Comparison of ENCODE assay signal across 22 mouse cellular contexts in the genomic region with DNA sequence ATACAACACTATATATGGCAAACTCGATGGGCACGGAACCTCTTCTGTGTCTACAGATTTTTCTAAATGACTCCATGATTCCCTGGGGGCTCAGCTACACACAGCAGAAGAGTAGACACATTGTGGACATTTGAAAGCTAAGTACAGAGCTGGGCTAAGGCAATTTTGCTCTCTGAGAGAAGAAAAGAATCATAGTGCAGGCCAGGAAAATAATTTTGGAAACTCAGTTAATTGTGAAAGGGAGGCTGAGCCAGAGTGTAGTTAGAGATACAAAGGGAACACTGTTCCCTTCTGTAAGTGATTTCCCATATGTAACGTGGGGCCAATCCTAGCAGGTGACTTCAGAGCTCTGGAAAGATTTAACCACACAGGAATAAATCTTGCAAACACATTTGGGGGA.
A peak's percentile ranks its signal among the peaks of the same experiment; 100 is the strongest.
DNase-seq lines count a peak whose midpoint lies in the region; ATAC-seq and TF ChIP-seq lines count a peak whose summit lies in the region.
"Had no signal": no experiment of that assay in that cellular context is flagged by ENCODE, and none has a peak within 500 bp of the region (broad histone marks: within the 10 kb centered on the region; RNA-seq: fewer than 3 reads in every experiment).

No protein-coding gene starts in this region.

- 0 out of 2 replicates have a peak, but pooled peaks have one; percentile 29 for ATAC-seq in forebrain, postnatal 0 days
- no peak for ATAC-seq in forebrain, embryonic 12.5 days (ENCODE audit: low FRiP score)
- ATAC-seq in embryonic facial prominence, embryonic 14.5 days (ENCODE audit: low read depth): peak; percentile 80
- peak; percentile 92 for ATAC-seq in limb, embryonic 13.5 days (ENCODE audit: low FRiP score, low read depth)
- ATAC-seq in erythroblast, adult 5-6 weeks (replicated peaks; ENCODE audit: low FRiP score, poor library complexity, severe bottlenecking): no peak
- ATAC-seq: forebrain, embryonic 13.5 days; hindbrain, embryonic 16.5 days; midbrain, embryonic 13.5 days had no signal

- H3K27me3 ChIP-seq in forebrain, postnatal 0 days (ENCODE audit: insufficient read depth, low read length): no peaks in the 10 kb centered on the region
- H3K27me3 ChIP-seq in forebrain, embryonic 12.5 days: no peaks in the 10 kb centered on the region
- no peaks in the 10 kb centered on the region for H3K27me3 ChIP-seq in embryonic facial prominence, embryonic 14.5 days (replicated peaks; ENCODE audit: control insufficient read depth, insufficient read depth, low read length)
- H3K27me3 ChIP-seq in limb, embryonic 13.5 days: no peaks in the 10 kb centered on the region
- H3K27me3 ChIP-seq: CH12.LX; forebrain, embryonic 13.5 days; midbrain, embryonic 13.5 days had no signal

- H3K4me3 ChIP-seq in forebrain, postnatal 0 days (ENCODE audit: low read depth, low read length): no peak overlapping the region
- H3K4me3 ChIP-seq in forebrain, embryonic 12.5 days (replicated peaks): no peak overlapping the region
- no peak overlapping the region for H3K4me3 ChIP-seq in embryonic facial prominence, embryonic 14.5 days (ENCODE audit: low read depth, low read length)
- H3K4me3 ChIP-seq in limb, embryonic 13.5 days: no peak overlapping the region
- H3K4me3 ChIP-seq: forebrain, embryonic 13.5 days; midbrain, embryonic 13.5 days had no signal

- 62% methylated on average over 3 of the region's 3 CpGs for WGBS in forebrain, postnatal 0 days
- 72% methylated on average over 3 of the region's 3 CpGs for WGBS in forebrain, embryonic 12.5 days
- 33% methylated on average over 3 of the region's 3 CpGs for whole genome bisulfite sequencing in embryonic facial prominence, embryonic 14.5 days
- 38% methylated on average over 3 of the region's 3 CpGs for WGBS in limb, embryonic 13.5 days

- TF ChIP-seq CTCF in forebrain, postnatal 0 days (IDR thresholded peaks at IDR 0.05; ENCODE audit: low read depth): no peak

- no peak for DNase-seq in forebrain, postnatal 0 days
- peak; percentile 24 for DNase-seq in brain, adult 2 months (ENCODE audit: low read depth, low spot score)
- peak; percentile 73 for DNase-seq in embryonic facial prominence, embryonic 14.5 days (ENCODE audit: low spot score)
- DNase-seq in adrenal gland, postnatal 4 days (ENCODE audit: low spot score in 2 of 2): no peak
- DNase-seq in adrenal gland, postnatal 25 days: no peak
- DNase-seq: cerebellum, postnatal 10 days; gastrocnemius, postnatal 36 days; kidney, adult 2 months; kidney, postnatal 14 days; left cerebral cortex, postnatal 4 days; lung, postnatal 10 days; retina, postnatal 1 day; right cerebral cortex, postnatal 4 days; thymus, postnatal 25 days had no signal

- H3K36me3 ChIP-seq in forebrain, postnatal 0 days (ENCODE audit: insufficient read depth): no peaks in the 10 kb centered on the region
- H3K36me3 ChIP-seq in forebrain, embryonic 12.5 days (replicated peaks): no peaks in the 10 kb centered on the region
- H3K36me3 ChIP-seq in embryonic facial prominence, embryonic 14.5 days (ENCODE audit: control insufficient read depth, insufficient read depth, low read length): no peaks in the 10 kb centered on the region
- H3K36me3 ChIP-seq in limb, embryonic 13.5 days: no peaks in the 10 kb centered on the region
- H3K36me3 ChIP-seq: midbrain, embryonic 13.5 days had no signal

- H3K9ac ChIP-seq in forebrain, postnatal 0 days: no peak overlapping the region
- no peak overlapping the region for H3K9ac ChIP-seq in forebrain, embryonic 12.5 days
- H3K9ac ChIP-seq in embryonic facial prominence, embryonic 14.5 days (ENCODE audit: low read depth, low read length): no peak overlapping the region
- H3K9ac ChIP-seq in limb, embryonic 13.5 days: no peak overlapping the region
- H3K9ac ChIP-seq: forebrain, embryonic 13.5 days; midbrain, embryonic 13.5 days had no signal

- no peak overlapping the region for H3K27ac ChIP-seq in forebrain, postnatal 0 days (ENCODE audit: low read depth, low read length)
- no peak overlapping the region for H3K27ac ChIP-seq in forebrain, embryonic 12.5 days
- peak overlapping the region; percentile 24 for H3K27ac ChIP-seq in embryonic facial prominence, embryonic 14.5 days (replicated peaks; ENCODE audit: low read depth, low read length)
- peak overlapping the region; percentile 88 for H3K27ac ChIP-seq in limb, embryonic 13.5 days
- H3K27ac ChIP-seq: forebrain, embryonic 13.5 days; midbrain, embryonic 13.5 days; stomach, postnatal 0 days had no signal

- no peaks in the 10 kb centered on the region for H3K9me3 ChIP-seq in forebrain, postnatal 0 days (ENCODE audit: low read length)
- no peaks in the 10 kb centered on the region for H3K9me3 ChIP-seq in forebrain, embryonic 12.5 days
- no peaks in the 10 kb centered on the region for H3K9me3 ChIP-seq in embryonic facial prominence, embryonic 14.5 days (ENCODE audit: control insufficient read depth, low read length)
- H3K9me3 ChIP-seq in limb, embryonic 13.5 days: no peaks in the 10 kb centered on the region
- H3K9me3 ChIP-seq: forebrain, embryonic 13.5 days; midbrain, embryonic 13.5 days had no signal

- H3K4me2 ChIP-seq in forebrain, postnatal 0 days (ENCODE audit: low read depth): no peak overlapping the region
- H3K4me2 ChIP-seq in forebrain, embryonic 12.5 days: no peak overlapping the region
- H3K4me2 ChIP-seq in embryonic facial prominence, embryonic 14.5 days (ENCODE audit: low read depth, low read length): no peak overlapping the region
- H3K4me2 ChIP-seq in limb, embryonic 13.5 days (replicated peaks): no peak overlapping the region; the same call in 1 of the 2 replicates
- H3K4me2 ChIP-seq: forebrain, embryonic 13.5 days; midbrain, embryonic 13.5 days had no signal

- H3K4me1 ChIP-seq in forebrain, postnatal 0 days (ENCODE audit: insufficient read depth): peaks cover 4% of the 10 kb centered on the region; the same call in 1 of the 2 replicates
- no peaks in the 10 kb centered on the region for H3K4me1 ChIP-seq in forebrain, embryonic 12.5 days
- H3K4me1 ChIP-seq in embryonic facial prominence, embryonic 14.5 days (ENCODE audit: control insufficient read depth, insufficient read depth, low read length): no peaks in the 10 kb centered on the region
- H3K4me1 ChIP-seq in limb, embryonic 13.5 days: peaks cover 24% of the 10 kb centered on the region
- H3K4me1 ChIP-seq: forebrain, embryonic 13.5 days; midbrain, embryonic 13.5 days had no signal

Comparison
In these comparisons a context has a peak if more than half of its experiments do, and no peak if none do; other contexts are left out.
1. ATAC-seq: peak in forebrain, postnatal 0 days (single experiment), embryonic facial prominence, embryonic 14.5 days (single experiment) and limb, embryonic 13.5 days (single experiment); none in forebrain, embryonic 12.5 days (single experiment) and erythroblast, adult 5-6 weeks (single experiment).
2. DNase-seq: peak in brain, adult 2 months (single experiment) and embryonic facial prominence, embryonic 14.5 days (single experiment); none in forebrain, postnatal 0 days (single experiment), adrenal gland, postnatal 4 days (0 of 2) and adrenal gland, postnatal 25 days (single experiment).
3. H3K27ac ChIP-seq: peak in embryonic facial prominence, embryonic 14.5 days (single experiment) and limb, embryonic 13.5 days (single experiment); none in forebrain, postnatal 0 days (single experiment) and forebrain, embryonic 12.5 days (single experiment).